Mouse (Mus musculus) midbrain, postnatal 0 days (tissue): ENCODE results near the gene Rsad2. TPM values are rescaled to one million over a fixed set of nuclear protein-coding genes. Genes with fewer than 3 reads are reported as not detected.

Experiments
- ATAC-seq: fragments of 200-750 bp; cut with Nextera tagmentation; 2 replicates; pipeline ENCODE4 v1.8.0; 2017; ENCODE audit warnings: moderate number of reproducible peaks, mild to moderate bottlenecking, moderate TSS enrichment, moderate library complexity; ENCODE audit not compliant: low FRiP score
- DNase-seq: peaks from one replicate; pipeline ENCODE4 v3.0.0-alpha.2; 2015; ENCODE audit warnings: low spot score
- H3K27ac ChIP-seq: fragments of 300-500 bp; sonication (generic); 2 replicates; pipeline ENCODE4 v1.5.1; 2014; ENCODE audit warnings: low read depth, mild to moderate bottlenecking, low read length, mixed read lengths
- H3K27me3 ChIP-seq: fragments of 300-500 bp; sonication (generic); 2 replicates; pipeline ENCODE4 v1.6.1; 2014; ENCODE audit warnings: low read length, control low read depth, mixed read lengths; ENCODE audit not compliant: insufficient read depth
- H3K36me3 ChIP-seq: fragments of 300-500 bp; sonication (generic); 2 replicates; pipeline ENCODE4 v1.6.1; 2014; ENCODE audit warnings: low read length, control low read depth, mixed read lengths; ENCODE audit not compliant: insufficient read depth
- H3K4me1 ChIP-seq: fragments of 300-500 bp; sonication (generic); 2 replicates; pipeline ENCODE4 v1.6.1; 2014; ENCODE audit warnings: mild to moderate bottlenecking, control low read depth, antibody characterized with exemption, low read length, mixed read lengths; ENCODE audit not compliant: insufficient read depth
- H3K4me2 ChIP-seq: fragments of 300-500 bp; sonication (generic); 2 replicates; pipeline ENCODE4 v1.6.1; 2014; ENCODE audit warnings: low read depth, mild to moderate bottlenecking, low read length, mixed read lengths; ENCODE audit not compliant: poor library complexity, severe bottlenecking
- H3K4me3 ChIP-seq: fragments of 300-500 bp; sonication (generic); 2 replicates; pipeline ENCODE4 v1.5.1; 2014; ENCODE audit warnings: low read depth, mild to moderate bottlenecking, low read length, moderate library complexity
- H3K9ac ChIP-seq: fragments of 300-500 bp; sonication (generic); replicated peaks from 2 replicates; pipeline ENCODE4 v1.6.1; 2014; ENCODE audit warnings: mild to moderate bottlenecking, low read length, moderate library complexity, mixed read lengths; ENCODE audit not compliant: poor library complexity, severe bottlenecking
- H3K9me3 ChIP-seq: fragments of 300-500 bp; sonication (generic); 2 replicates; pipeline ENCODE4 v1.6.1; 2016; ENCODE audit warnings: low read length, control low read depth
- CTCF ChIP-seq: IDR thresholded peaks from 2 replicates; pipeline ENCODE4 v1.5.1; 2016; ENCODE audit warnings: antibody characterized with exemption, mild to moderate bottlenecking
- WGBS: fragments of 180-500 bp; shearing (Covaris S2); extraction: QIAGEN DNeasy Blood & Tissue Kit; methylation state at CpG from one replicate; pipeline ENCODE4 v1.1.7; 2014; 5-methylcytosine and 5-hydroxymethylcytosine counted together
- microRNA-seq: library from miRNA; unstranded; fragments of <30 nt; microRNA quantifications from one replicate; pipeline ENCODE4, GENCODE M21; 2016; ENCODE audit warnings: borderline number of aligned reads
- polyA plus RNA-seq: library from polyadenylated mRNA; unstranded; fragments of >200 nt; fragmentation: Nextera tagmentation; extraction: Ambion mirVana; gene quantifications from 2 replicates; pipeline ENCODE4 v1.2.1, GENCODE M21; 2015
- total RNA-seq: library from RNA; depleted of rRNA; stranded (reverse); fragments of >200 nt; gene quantifications from 2 replicates; pipeline ENCODE4 v1.2.3, GENCODE M21; 2014; rRNA removed

Gene Rsad2
- total and polyA plus RNA-seq, 2 experiments from 2014 or later = 0.95 to 1.3 TPM

DNA sequence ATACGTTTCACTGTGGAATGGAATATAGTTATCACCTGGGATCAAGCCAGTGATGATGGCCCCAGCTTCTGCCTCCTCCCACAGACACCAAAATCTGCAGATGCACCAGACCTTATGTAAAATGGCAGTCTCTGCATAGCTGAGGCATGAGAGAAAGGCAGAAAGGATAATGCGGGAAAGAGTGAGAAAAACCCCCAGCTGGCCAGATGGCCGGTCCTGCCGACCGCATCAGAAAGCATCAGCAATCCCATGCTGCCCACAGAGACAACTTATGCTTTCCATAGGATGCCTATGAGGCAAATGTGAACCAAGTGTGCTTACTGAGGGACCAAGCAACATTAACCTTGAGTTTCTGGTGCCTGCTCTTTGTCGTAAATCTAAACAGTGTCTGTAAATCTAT is 56.9 kb downstream of the Rsad2 start:
- H3K4me3 ChIP-seq = no peak overlapping the region
- H3K9me3 ChIP-seq = no peaks in the 10 kb centered on the region
- no peaks in the 10 kb centered on the region; the same call in 1 of the 2 replicates for H3K36me3 ChIP-seq
- ATAC-seq = no peak
- H3K4me2 ChIP-seq = no peak overlapping the region
- WGBS = 87% methylated on average over 6 of the region's 6 CpGs
- no peak overlapping the region for H3K9ac ChIP-seq
- peaks cover 3% of the 10 kb centered on the region; the same call in 1 of the 2 replicates for H3K4me1 ChIP-seq
- no peak for TF ChIP-seq CTCF
- DNase-seq = no peak
- no peak overlapping the region for H3K27ac ChIP-seq
- no peaks in the 10 kb centered on the region for H3K27me3 ChIP-seq

DNA sequence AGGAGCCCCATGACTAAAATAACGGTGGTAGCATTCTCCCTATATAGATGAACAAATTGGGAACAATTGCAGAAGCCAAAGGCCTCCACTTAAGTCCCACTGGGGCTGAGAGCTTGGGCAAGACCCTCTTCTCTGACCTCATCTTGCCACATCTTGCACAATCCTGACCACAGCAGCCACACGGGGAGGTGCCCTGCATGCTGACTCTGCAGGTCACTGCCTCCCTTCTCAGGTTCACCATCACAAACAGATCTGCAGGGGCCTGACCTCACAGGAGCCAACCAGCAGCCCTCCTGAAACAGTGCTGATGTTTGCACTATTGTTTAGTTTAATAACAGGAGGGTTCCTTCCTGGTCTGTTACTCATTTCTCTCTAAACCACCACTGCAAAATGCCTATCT is 57.7 kb downstream of the Rsad2 start:
- no peak for TF ChIP-seq CTCF
- no peak for ATAC-seq
- Histone ChIP-seq H3K9me3 (no peaks in the 10 kb centered on the region), H3K27me3 (no peaks in the 10 kb centered on the region), H3K4me3 (no peak overlapping the region), H3K27ac (no peak overlapping the region), H3K9ac (no peak overlapping the region), H3K4me2 (no peak overlapping the region), H3K4me1 (peaks cover 3% of the 10 kb centered on the region; the same call in 1 of the 2 replicates), H3K36me3 (no peaks in the 10 kb centered on the region; the same call in 1 of the 2 replicates)
- no peak for DNase-seq
- WGBS = 84% methylated on average over 2 of the region's 2 CpGs

DNA sequence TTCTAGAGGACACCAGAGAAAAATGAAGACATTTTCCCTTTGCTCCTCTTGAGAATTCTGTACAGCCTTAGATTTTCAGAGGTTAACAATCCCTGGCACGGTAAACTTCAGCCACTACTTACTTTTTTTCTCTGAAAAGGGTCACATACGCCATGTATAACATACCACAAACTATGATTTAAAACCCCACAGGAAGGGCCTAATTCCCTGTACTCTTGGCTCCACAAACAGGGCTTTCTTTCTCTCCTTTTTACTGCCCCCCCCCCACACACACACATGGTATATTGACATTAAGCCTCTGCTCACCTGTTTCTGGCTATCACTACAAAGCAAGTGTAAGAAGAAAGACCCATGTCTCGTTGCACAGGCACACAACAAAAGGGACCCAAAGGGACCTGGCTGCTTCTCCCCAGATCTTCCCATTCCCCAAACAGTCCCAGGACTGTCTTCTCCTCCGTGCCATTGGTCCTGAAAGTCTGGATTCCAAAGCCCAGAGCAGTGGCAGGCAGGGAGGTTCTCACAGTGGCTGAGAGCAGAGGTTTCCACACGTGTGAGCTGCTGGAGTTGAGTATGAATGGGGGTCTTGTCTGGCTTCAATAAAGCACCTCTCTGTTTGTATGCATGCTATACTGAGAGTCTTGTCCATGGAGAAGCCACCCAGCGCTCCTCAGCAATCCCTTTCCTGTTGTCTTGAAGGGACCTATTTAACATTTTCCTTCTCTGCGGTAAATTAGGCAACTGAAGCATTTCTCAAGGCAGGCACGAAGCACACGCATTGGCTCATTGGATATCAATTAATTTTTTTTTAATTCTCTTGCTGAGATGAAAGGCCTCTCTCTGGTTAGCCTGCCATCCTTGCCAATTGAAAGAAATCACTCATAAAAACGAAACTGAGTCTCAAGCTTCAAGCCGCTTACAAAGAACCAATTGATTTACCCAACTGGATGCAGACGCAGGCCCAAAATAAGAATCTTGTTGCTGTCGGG is 61.5 kb downstream of the Rsad2 start:
- Histone ChIP-seq H3K27ac (peak overlapping the region; percentile 19; the same call in 1 of the 2 replicates), H3K4me2 (no peak overlapping the region), H3K4me1 (peaks cover 3% of the 10 kb centered on the region; the same call in 1 of the 2 replicates), H3K9me3 (no peaks in the 10 kb centered on the region), H3K9ac (no peak overlapping the region), H3K4me3 (no peak overlapping the region), H3K36me3 (no peaks in the 10 kb centered on the region), H3K27me3 (no peaks in the 10 kb centered on the region)
- WGBS = 50% methylated on average over 13 of the region's 13 CpGs
- peak; percentile 79 for ATAC-seq
- DNase-seq = peak; percentile 61
- no peak for TF ChIP-seq CTCF

DNA sequence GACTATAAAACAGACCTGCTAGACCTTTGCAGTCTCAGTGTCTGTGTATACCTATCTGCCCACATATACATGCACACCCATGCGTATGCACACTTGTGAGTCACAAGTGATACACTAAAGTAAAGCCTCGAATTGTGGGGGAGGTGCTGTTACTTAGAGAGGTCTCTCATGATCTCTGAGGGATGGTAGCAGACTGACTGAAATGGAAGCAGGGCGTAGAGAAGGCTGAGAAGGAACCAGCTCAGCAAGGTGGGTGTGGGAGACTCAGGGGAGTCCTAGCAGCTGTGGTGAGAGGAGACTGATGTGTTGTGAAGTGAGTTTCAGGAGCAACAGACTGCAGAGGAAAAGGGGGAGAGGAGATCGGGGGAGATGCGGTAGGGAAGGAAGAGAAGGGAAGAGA is 63.0 kb downstream of the Rsad2 start:
- no peak overlapping the region for H3K4me2 ChIP-seq
- DNase-seq = no peak
- ATAC-seq = no peak
- TF ChIP-seq CTCF = no peak
- no peak overlapping the region for H3K27ac ChIP-seq
- H3K36me3 ChIP-seq = peaks cover 9% of the 10 kb centered on the region; the same call in 1 of the 2 replicates
- H3K9ac ChIP-seq = no peak overlapping the region
- no peaks in the 10 kb centered on the region for H3K9me3 ChIP-seq
- H3K4me3 ChIP-seq = no peak overlapping the region
- peaks cover 3% of the 10 kb centered on the region; the same call in 1 of the 2 replicates for H3K4me1 ChIP-seq
- WGBS = 86% methylated on average over 5 of the region's 5 CpGs
- H3K27me3 ChIP-seq = no peaks in the 10 kb centered on the region

Small RNAs within 50 kb of the gene (microRNA-seq; reads per million reads assigned to microRNA genes)
- gene Mir6538 = 3.0 reads per million

Other genes starting within 250 kb of the Rsad2 start
- gene Rnf144a, start 41.2 kb downstream of the Rsad2 start, total RNA-seq = 32.0 TPM in 2 replicates
- gene Rnf144a, start 41.2 kb downstream of the Rsad2 start, polyA plus RNA-seq = 20.3 and 22.0 TPM in 2 replicates
- 25.2 and 29.5 TPM in 2 replicates for gene Cmpk2, start 12.8 kb upstream of the Rsad2 start, total RNA-seq
- gene Cmpk2, start 12.8 kb upstream of the Rsad2 start, polyA plus RNA-seq = 21.2 and 21.8 TPM in 2 replicates